Mouse (Mus musculus): ENCODE measurements at regions not wholly inside any gene's neighbourhood (a gene's known extent, or its start where the extent isn't known, plus 50 kb on each side); places are given as distances from the start of the nearest gene placed in this dataset.

- intact Hi-C loops (cut with DNase I), result no loop called here
- no peak for DNase-seq (ENCODE audit: low spot score)
These were observed 87.6 kb upstream of the Bcl6 start for GRCm38 (mm10) chr16:24076109-24076798.

GRCm38 (mm10) chr16:24073613-24074244 is 85.1 kb upstream of the Bcl6 start:
- DNase-seq (ENCODE audit: low spot score), result no peak
- intact Hi-C loops (cut with DNase I), result no loop called here

- intact Hi-C loops (cut with DNase I), result no loop called here
- DNase-seq (ENCODE audit: low spot score), result no peak
These were observed 84.4 kb upstream of the Bcl6 start for GRCm38 (mm10) chr16:24073065-24073464.

- DNase-seq (ENCODE audit: low spot score), result no peak
- intact Hi-C loops (cut with DNase I), result no loop called here
These were observed 80.8 kb upstream of the Bcl6 start for GRCm38 (mm10) chr16:24069411-24069810.

- intact Hi-C loops (cut with DNase I), result no loop called here
- DNase-seq (ENCODE audit: low spot score), result no peak
These were observed 79.7 kb upstream of the Bcl6 start for GRCm38 (mm10) chr16:24068250-24068813.

GRCm38 (mm10) chr16:24062314-24062713 is 73.7 kb upstream of the Bcl6 start:
- DNase-seq (ENCODE audit: low spot score), result no peak
- intact Hi-C loops (cut with DNase I), result no loop called here

- no peak for DNase-seq (ENCODE audit: low spot score)
- intact Hi-C loops (cut with DNase I), result no loop called here
These were observed 72.8 kb upstream of the Bcl6 start for GRCm38 (mm10) chr16:24061496-24061895.

- intact Hi-C loops (cut with DNase I), result no loop called here
- DNase-seq (ENCODE audit: low spot score), result no peak
These were observed 70.5 kb upstream of the Bcl6 start for GRCm38 (mm10) chr16:24059090-24059600.

- intact Hi-C loops (cut with DNase I), result no loop called here
- DNase-seq (ENCODE audit: low spot score), result no peak
These were observed 68.4 kb upstream of the Bcl6 start for GRCm38 (mm10) chr16:24056885-24057531.

- DNase-seq (ENCODE audit: low spot score), result no peak
- intact Hi-C loops (cut with DNase I), result no loop called here
These were observed 67.7 kb upstream of the Bcl6 start for GRCm38 (mm10) chr16:24056123-24056884.

- intact Hi-C loops (cut with DNase I), result no loop called here
These were observed 65.6 kb upstream of the Bcl6 start for GRCm38 (mm10) chr16:24054293-24054692.

GRCm38 (mm10) chr16:24053403-24053802 is 64.8 kb upstream of the Bcl6 start:
- DNase-seq (ENCODE audit: low spot score), result no peak
- intact Hi-C loops (cut with DNase I), result no loop called here

More at GRCm38 (mm10) chr16:24054293-24054692, 65.6 kb upstream of the Bcl6 start:
- DNase-seq (ENCODE audit: low spot score), result no peak

- intact Hi-C loops (cut with DNase I), result no loop called here
- no peak for DNase-seq (ENCODE audit: low spot score)
These were observed 62.4 kb upstream of the Bcl6 start for GRCm38 (mm10) chr16:24050856-24051640.

- DNase-seq (ENCODE audit: low spot score), result no peak
- intact Hi-C loops (cut with DNase I), result no loop called here
These were observed 55.1 kb upstream of the Bcl6 start for GRCm38 (mm10) chr16:24043779-24044178.

GRCm38 (mm10) chr16:24042977-24043376 is 54.3 kb upstream of the Bcl6 start:
- intact Hi-C loops (cut with DNase I), result no loop called here
- no peak for DNase-seq (ENCODE audit: low spot score)

GRCm38 (mm10) chr16:24042216-24042615 is 53.6 kb upstream of the Bcl6 start:
- DNase-seq (ENCODE audit: low spot score), result no peak
- intact Hi-C loops (cut with DNase I), result no loop called here

- no peak for DNase-seq (ENCODE audit: low spot score)
- intact Hi-C loops (cut with DNase I), result no loop called here
These were observed 52.8 kb upstream of the Bcl6 start for GRCm38 (mm10) chr16:24041403-24041802.

GRCm38 (mm10) chr16:24039765-24040164 is 51.1 kb upstream of the Bcl6 start:
- intact Hi-C loops (cut with DNase I), result no loop called here
- peak; percentile 10 for DNase-seq (ENCODE audit: low spot score)

All from heart, postnatal 25 days (tissue).